Mouse (Mus musculus) cerebellum, adult 18-20 months (tissue): ENCODE measurements at regions not wholly inside any gene's neighbourhood (a gene's known extent, or its start where the extent isn't known, plus 50 kb on each side); places are given as distances from the start of the nearest gene placed in this dataset.

ENCODE experiments used
- DNase-seq, 2 experiments: peaks; one replicate each; pipeline ENCODE4 v3.0.0; 2021

- no peak for DNase-seq
Observed at GRCm38 (mm10) chr4:89395336-89395735, 84.5 kb upstream of the Cdkn2b start.

GRCm38 (mm10) chr4:89393251-89393711, 82.4 kb upstream of the Cdkn2b start:
- no peak for DNase-seq

GRCm38 (mm10) chr4:89392791-89393190, 82.0 kb upstream of the Cdkn2b start:
- DNase-seq, result no peak

- no peak for DNase-seq
Observed at GRCm38 (mm10) chr4:89391463-89392308, 80.8 kb upstream of the Cdkn2b start.

- no peak for DNase-seq
Observed at GRCm38 (mm10) chr4:89383548-89383947, 72.7 kb upstream of the Cdkn2b start.

GRCm38 (mm10) chr4:89382434-89382976, 71.7 kb upstream of the Cdkn2b start:
- no peak for DNase-seq

- no peak for DNase-seq
Observed at GRCm38 (mm10) chr4:89381763-89382162, 70.9 kb upstream of the Cdkn2b start.

GRCm38 (mm10) chr4:89381077-89381476, 70.2 kb upstream of the Cdkn2b start:
- DNase-seq, result no peak

GRCm38 (mm10) chr4:89380330-89380945, 69.6 kb upstream of the Cdkn2b start:
- DNase-seq, result no peak

- no peak for DNase-seq
Observed at GRCm38 (mm10) chr4:89379622-89380329, 68.9 kb upstream of the Cdkn2b start.

GRCm38 (mm10) chr4:89372631-89373030, 61.8 kb upstream of the Cdkn2b start:
- DNase-seq, result no peak

- DNase-seq, result no peak
Observed at GRCm38 (mm10) chr4:89368850-89369524, 58.1 kb upstream of the Cdkn2b start.

- no peak for DNase-seq
Observed at GRCm38 (mm10) chr4:89366581-89367141, 55.8 kb upstream of the Cdkn2b start.

- no peak for DNase-seq
Observed at GRCm38 (mm10) chr4:89365875-89366274, 55.0 kb upstream of the Cdkn2b start.

- no peak for DNase-seq
Observed at GRCm38 (mm10) chr4:89363150-89363683, 52.4 kb upstream of the Cdkn2b start.

GRCm38 (mm10) chr4:89362650-89363049, 51.8 kb upstream of the Cdkn2b start:
- DNase-seq, result no peak

- DNase-seq, result no peak
Observed at GRCm38 (mm10) chr4:89361316-89361715, 50.5 kb upstream of the Cdkn2b start.
